ENCODE assay signal across 35 mouse cellular contexts in genomic region chr2:31870683-31871082, GRCm38 (mm10). TPM values are rescaled to one million over a fixed set of nuclear protein-coding genes. Genes with fewer than 3 reads are reported as not detected.
"Had no signal": no experiment of that assay in that cellular context is flagged by ENCODE, and none has a peak within 500 bp of the region (broad histone marks: within the 10 kb centered on the region; RNA-seq: fewer than 3 reads in every experiment).

No protein-coding gene starts in this region.

- DNase-seq: heart, postnatal 10 days; heart, postnatal 14 days; heart, postnatal 36 days; heart, postnatal 4 days; kidney, adult 11 months; kidney, adult 18-20 months; kidney, adult 2 months; kidney, adult 8-10 months; kidney, adult 9 months; kidney, postnatal 14 days; kidney, postnatal 25 days; kidney, postnatal 36 days; kidney, postnatal 4 days; layer of hippocampus, adult 9-11 months; layer of hippocampus, postnatal 36 days had no signal

- H3K27ac ChIP-seq: heart, embryonic 10.5 days; heart, embryonic 13.5 days; heart, embryonic 15.5 days; hindbrain, embryonic 10.5 days; hindbrain, embryonic 12.5 days; hindbrain, embryonic 13.5 days; hindbrain, embryonic 14.5 days; hindbrain, embryonic 15.5 days; hindbrain, postnatal 0 days; kidney, embryonic 15.5 days; kidney, postnatal 0 days; layer of hippocampus, adult 2 months; left cerebral cortex, adult 2 months had no signal

- H3K27me3 ChIP-seq: hindbrain, embryonic 12.5 days; hindbrain, embryonic 13.5 days had no signal

- H3K4me3 ChIP-seq: heart, embryonic 10.5 days; heart, embryonic 12.5 days; heart, embryonic 13.5 days; heart, embryonic 15.5 days; hindbrain, embryonic 10.5 days; hindbrain, embryonic 12.5 days; hindbrain, embryonic 13.5 days; hindbrain, embryonic 15.5 days; kidney, embryonic 15.5 days; layer of hippocampus, adult 2 months; left cerebral cortex, adult 2 months had no signal

- H3K4me2 ChIP-seq: heart, embryonic 11.5 days; heart, embryonic 12.5 days; heart, embryonic 13.5 days; heart, embryonic 15.5 days; hindbrain, embryonic 12.5 days; hindbrain, embryonic 13.5 days; hindbrain, embryonic 14.5 days; hindbrain, embryonic 15.5 days; kidney, embryonic 15.5 days had no signal

- H3K9ac ChIP-seq: heart, embryonic 12.5 days; heart, embryonic 13.5 days; heart, embryonic 15.5 days; hindbrain, embryonic 12.5 days; hindbrain, embryonic 13.5 days; hindbrain, embryonic 14.5 days; hindbrain, embryonic 15.5 days; kidney, embryonic 15.5 days had no signal

- H3K4me1 ChIP-seq: heart, embryonic 12.5 days; heart, embryonic 13.5 days; heart, embryonic 15.5 days had no signal

- H3K9me3 ChIP-seq: heart, embryonic 10.5 days; heart, embryonic 15.5 days; hindbrain, embryonic 12.5 days; hindbrain, embryonic 13.5 days; hindbrain, embryonic 15.5 days; kidney, embryonic 15.5 days had no signal

- H3K36me3 ChIP-seq: heart, embryonic 10.5 days; heart, embryonic 12.5 days; heart, embryonic 13.5 days; heart, embryonic 15.5 days; hindbrain, embryonic 10.5 days; hindbrain, embryonic 12.5 days; hindbrain, embryonic 13.5 days; hindbrain, embryonic 15.5 days; kidney, embryonic 15.5 days had no signal

- ATAC-seq: hindbrain, embryonic 16.5 days; hindbrain, postnatal 0 days; inflammation-experienced regulatory T-cells, adult 6 months; intestine, embryonic 16.5 days had no signal

RNA-seq across cellular contexts. Expression of gene Lamc3, which starts 16.4 kb away (rescaled TPM):
- polyA plus RNA-seq: inflammation-experienced regulatory T-cells, adult 6 months had no signal

RNA-seq across cellular contexts. Expression of gene Fibcd1, which starts 24.9 kb away (rescaled TPM):
- polyA plus RNA-seq: heart, embryonic 11.5 days; heart, embryonic 13.5 days; heart, embryonic 15.5 days; heart, embryonic 16.5 days; heart, postnatal 0 days had no signal
